Mouse (Mus musculus): Measurements from ENCODE around the gene Cavin4.

DNA sequence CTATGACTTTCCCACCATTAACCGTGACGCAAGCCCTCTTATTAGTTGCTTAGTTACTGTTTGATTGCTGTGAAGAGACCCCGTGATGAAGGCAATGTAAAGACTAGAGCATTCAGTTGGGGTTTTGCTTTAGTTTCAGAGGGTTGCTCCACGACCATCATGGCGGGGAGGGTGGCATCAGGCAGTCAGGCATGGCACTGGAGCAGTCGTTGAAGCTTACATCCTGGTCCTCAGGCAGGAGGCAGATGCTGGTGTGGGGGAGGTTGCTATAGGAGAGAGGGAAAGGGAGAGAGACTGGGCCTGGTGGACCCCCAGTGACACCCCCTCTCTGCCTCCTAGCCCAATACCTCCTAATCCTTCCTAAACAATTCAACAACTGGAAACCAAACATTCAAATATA is 43.2 kb upstream of the Cavin4 start:
- no peak for TF ChIP-seq CTCF (IDR thresholded peaks at IDR 0.05; ENCODE audit: control insufficient read depth, insufficient read depth, low read length)
- no peak for TF ChIP-seq POLR2A (IDR thresholded peaks at IDR 0.05; ENCODE audit: borderline replicate concordance, control insufficient read depth, low read depth, low read length)
